Mouse (Mus musculus): ENCODE measurements at regions not wholly inside any gene's neighbourhood (a gene's known extent, or its start where the extent isn't known, plus 50 kb on each side); places are given as distances from the start of the nearest gene placed in this dataset.

- H3K27me3 ChIP-seq, result no peaks in the 10 kb centered on the region
- WGBS, result 65% methylated on average over 2 of the region's 2 CpGs
- no peaks in the 10 kb centered on the region for H3K9me3 ChIP-seq (replicated peaks)
- no peaks in the 10 kb centered on the region for H3K36me3 ChIP-seq
- H3K4me3 ChIP-seq (replicated peaks), result no peak overlapping the region
- ATAC-seq (ENCODE audit: insufficient number of reproducible peaks, low FRiP score, low TSS enrichment, low read depth), result no peak
- H3K4me1 ChIP-seq, result no peaks in the 10 kb centered on the region
- no peak overlapping the region for H3K4me2 ChIP-seq (replicated peaks)
- H3K27ac ChIP-seq (replicated peaks), result no peak overlapping the region
- no peak overlapping the region for H3K9ac ChIP-seq
These were observed 211.7 kb upstream of the Il12b start for GRCm38 (mm10) chr11:44188202-44188601.

- Histone ChIP-seq H3K9ac (no peak overlapping the region), H3K9me3 (replicated peaks) (no peaks in the 10 kb centered on the region), H3K4me3 (replicated peaks) (no peak overlapping the region), H3K36me3 (no peaks in the 10 kb centered on the region), H3K27ac (replicated peaks) (no peak overlapping the region), H3K4me2 (replicated peaks) (no peak overlapping the region), H3K27me3 (no peaks in the 10 kb centered on the region), H3K4me1 (no peaks in the 10 kb centered on the region)
- WGBS, result 71% methylated on average over 9 of the region's 9 CpGs
- ATAC-seq (ENCODE audit: insufficient number of reproducible peaks, low FRiP score, low TSS enrichment, low read depth), result no peak
These were observed 206.1 kb upstream of the Il12b start for GRCm38 (mm10) chr11:44193806-44194205.

- no peak for ATAC-seq (ENCODE audit: insufficient number of reproducible peaks, low FRiP score, low TSS enrichment, low read depth)
- Histone ChIP-seq H3K4me1 (no peaks in the 10 kb centered on the region), H3K27me3 (no peaks in the 10 kb centered on the region), H3K27ac (replicated peaks) (no peak overlapping the region), H3K9me3 (replicated peaks) (no peaks in the 10 kb centered on the region), H3K4me2 (replicated peaks) (no peak overlapping the region), H3K4me3 (replicated peaks) (no peak overlapping the region), H3K9ac (no peak overlapping the region), H3K36me3 (no peaks in the 10 kb centered on the region)
- 69% methylated on average over 2 of the region's 2 CpGs for WGBS
These were observed 197.1 kb upstream of the Il12b start for GRCm38 (mm10) chr11:44202716-44203115.

- H3K36me3 ChIP-seq, result no peaks in the 10 kb centered on the region
- H3K27me3 ChIP-seq, result no peaks in the 10 kb centered on the region
- no peak for ATAC-seq (ENCODE audit: insufficient number of reproducible peaks, low FRiP score, low TSS enrichment, low read depth)
- H3K4me2 ChIP-seq (replicated peaks), result no peak overlapping the region
- no peaks in the 10 kb centered on the region for H3K9me3 ChIP-seq (replicated peaks)
- no peak overlapping the region for H3K9ac ChIP-seq
- 50% methylated on average over 3 of the region's 3 CpGs for WGBS
- no peaks in the 10 kb centered on the region for H3K4me1 ChIP-seq
- no peak overlapping the region for H3K4me3 ChIP-seq (replicated peaks)
- H3K27ac ChIP-seq (replicated peaks), result no peak overlapping the region
These were observed 195.5 kb upstream of the Il12b start for GRCm38 (mm10) chr11:44204384-44204783.

- no peak overlapping the region for H3K4me3 ChIP-seq (replicated peaks)
- H3K36me3 ChIP-seq, result no peaks in the 10 kb centered on the region
- no peaks in the 10 kb centered on the region for H3K9me3 ChIP-seq (replicated peaks)
- no peak overlapping the region for H3K4me2 ChIP-seq (replicated peaks)
- WGBS, result 87% methylated on average over 4 of the region's 4 CpGs
- no peak for ATAC-seq (ENCODE audit: insufficient number of reproducible peaks, low FRiP score, low TSS enrichment, low read depth)
- no peaks in the 10 kb centered on the region for H3K27me3 ChIP-seq
- no peak overlapping the region for H3K27ac ChIP-seq (replicated peaks)
- H3K4me1 ChIP-seq, result no peaks in the 10 kb centered on the region
- H3K9ac ChIP-seq, result no peak overlapping the region
These were observed 193.0 kb upstream of the Il12b start for GRCm38 (mm10) chr11:44206866-44207265.

- Histone ChIP-seq H3K27me3 (no peaks in the 10 kb centered on the region), H3K9ac (no peak overlapping the region), H3K36me3 (no peaks in the 10 kb centered on the region), H3K27ac (replicated peaks) (no peak overlapping the region), H3K9me3 (replicated peaks) (no peaks in the 10 kb centered on the region), H3K4me1 (no peaks in the 10 kb centered on the region), H3K4me3 (replicated peaks) (no peak overlapping the region), H3K4me2 (replicated peaks) (no peak overlapping the region)
- ATAC-seq (ENCODE audit: insufficient number of reproducible peaks, low FRiP score, low TSS enrichment, low read depth), result no peak
- 44% methylated on average over 9 of the region's 9 CpGs for WGBS
These were observed 187.9 kb upstream of the Il12b start for GRCm38 (mm10) chr11:44211871-44212441.

GRCm38 (mm10) chr11:44214095-44214494 is 185.8 kb upstream of the Il12b start:
- no peak overlapping the region for H3K9ac ChIP-seq
- no peak for ATAC-seq (ENCODE audit: insufficient number of reproducible peaks, low FRiP score, low TSS enrichment, low read depth)
- no peak overlapping the region for H3K4me2 ChIP-seq (replicated peaks)

GRCm38 (mm10) chr11:44216346-44216745 is 183.5 kb upstream of the Il12b start:
- 80% methylated on average over 3 of the region's 3 CpGs for WGBS
- H3K4me2 ChIP-seq (replicated peaks), result no peak overlapping the region
- no peak overlapping the region for H3K9ac ChIP-seq
- no peaks in the 10 kb centered on the region for H3K36me3 ChIP-seq
- H3K4me3 ChIP-seq (replicated peaks), result no peak overlapping the region
- H3K9me3 ChIP-seq (replicated peaks), result no peaks in the 10 kb centered on the region
- ATAC-seq (ENCODE audit: insufficient number of reproducible peaks, low FRiP score, low TSS enrichment, low read depth), result no peak
- H3K27me3 ChIP-seq, result no peaks in the 10 kb centered on the region
- H3K27ac ChIP-seq (replicated peaks), result no peak overlapping the region
- H3K4me1 ChIP-seq, result no peaks in the 10 kb centered on the region

More at GRCm38 (mm10) chr11:44214095-44214494, 185.8 kb upstream of the Il12b start:
- Histone ChIP-seq H3K4me1 (no peaks in the 10 kb centered on the region), H3K9me3 (replicated peaks) (no peaks in the 10 kb centered on the region), H3K36me3 (no peaks in the 10 kb centered on the region), H3K27ac (replicated peaks) (no peak overlapping the region), H3K27me3 (no peaks in the 10 kb centered on the region), H3K4me3 (replicated peaks) (no peak overlapping the region)

GRCm38 (mm10) chr11:44219971-44220370 is 179.9 kb upstream of the Il12b start:
- WGBS, result 32% methylated on average over 3 of the region's 3 CpGs
- no peak overlapping the region for H3K4me3 ChIP-seq (replicated peaks)
- no peaks in the 10 kb centered on the region for H3K9me3 ChIP-seq (replicated peaks)
- no peak overlapping the region for H3K27ac ChIP-seq (replicated peaks)
- H3K36me3 ChIP-seq, result no peaks in the 10 kb centered on the region
- H3K4me1 ChIP-seq, result no peaks in the 10 kb centered on the region
- no peak for ATAC-seq (ENCODE audit: insufficient number of reproducible peaks, low FRiP score, low TSS enrichment, low read depth)
- H3K27me3 ChIP-seq, result no peaks in the 10 kb centered on the region
- no peak overlapping the region for H3K9ac ChIP-seq
- H3K4me2 ChIP-seq (replicated peaks), result no peak overlapping the region

- ATAC-seq (ENCODE audit: insufficient number of reproducible peaks, low FRiP score, low TSS enrichment, low read depth), result no peak
- 70% methylated on average over 5 of the region's 5 CpGs for WGBS
- H3K4me3 ChIP-seq (replicated peaks), result no peak overlapping the region
- no peaks in the 10 kb centered on the region for H3K4me1 ChIP-seq
- no peak overlapping the region for H3K27ac ChIP-seq (replicated peaks)
- H3K27me3 ChIP-seq, result no peaks in the 10 kb centered on the region
- H3K4me2 ChIP-seq (replicated peaks), result no peak overlapping the region
- H3K36me3 ChIP-seq, result no peaks in the 10 kb centered on the region
- no peaks in the 10 kb centered on the region for H3K9me3 ChIP-seq (replicated peaks)
- H3K9ac ChIP-seq, result no peak overlapping the region
These were observed 169.9 kb upstream of the Il12b start for GRCm38 (mm10) chr11:44229996-44230395.

GRCm38 (mm10) chr11:44235456-44235855 is 164.4 kb upstream of the Il12b start:
- Histone ChIP-seq H3K27ac (replicated peaks) (no peak overlapping the region), H3K4me1 (no peaks in the 10 kb centered on the region), H3K9me3 (replicated peaks) (no peaks in the 10 kb centered on the region), H3K27me3 (no peaks in the 10 kb centered on the region), H3K4me3 (replicated peaks) (no peak overlapping the region), H3K36me3 (no peaks in the 10 kb centered on the region), H3K4me2 (replicated peaks) (no peak overlapping the region), H3K9ac (no peak overlapping the region)
- no peak for ATAC-seq (ENCODE audit: insufficient number of reproducible peaks, low FRiP score, low TSS enrichment, low read depth)

- no peak overlapping the region for H3K4me3 ChIP-seq (replicated peaks)
These were observed 161.8 kb upstream of the Il12b start for GRCm38 (mm10) chr11:44238051-44238450.

More at GRCm38 (mm10) chr11:44238051-44238450, 161.8 kb upstream of the Il12b start:
- Histone ChIP-seq H3K27ac (replicated peaks) (no peak overlapping the region), H3K4me1 (no peaks in the 10 kb centered on the region), H3K27me3 (no peaks in the 10 kb centered on the region), H3K4me2 (replicated peaks) (no peak overlapping the region), H3K36me3 (no peaks in the 10 kb centered on the region), H3K9me3 (replicated peaks) (no peaks in the 10 kb centered on the region), H3K9ac (no peak overlapping the region)
- no peak for ATAC-seq (ENCODE audit: insufficient number of reproducible peaks, low FRiP score, low TSS enrichment, low read depth)
- 89% methylated on average over 4 of the region's 4 CpGs for WGBS
